Mouse (Mus musculus): Measurements from ENCODE around the gene Rab31.

Rab31 gene

GRCm38 (mm10) chr17:65771951-65772934, at the start of gene Rab31:
Gene Rab31, minus strand, starts transcription at chr17:65772752.
- peak; percentile 83 to 85 for DNase-seq (ENCODE audit: low spot score in 2 of 2)

GRCm38 (mm10) chr17:65820197-65820596, 47.6 kb upstream of the Rab31 start:
- DNase-seq (ENCODE audit: low spot score in 2 of 2) = no peak

GRCm38 (mm10) chr17:65813763-65814162, 41.2 kb upstream of the Rab31 start:
- DNase-seq (ENCODE audit: low spot score in 2 of 2) = no peak

DNA sequence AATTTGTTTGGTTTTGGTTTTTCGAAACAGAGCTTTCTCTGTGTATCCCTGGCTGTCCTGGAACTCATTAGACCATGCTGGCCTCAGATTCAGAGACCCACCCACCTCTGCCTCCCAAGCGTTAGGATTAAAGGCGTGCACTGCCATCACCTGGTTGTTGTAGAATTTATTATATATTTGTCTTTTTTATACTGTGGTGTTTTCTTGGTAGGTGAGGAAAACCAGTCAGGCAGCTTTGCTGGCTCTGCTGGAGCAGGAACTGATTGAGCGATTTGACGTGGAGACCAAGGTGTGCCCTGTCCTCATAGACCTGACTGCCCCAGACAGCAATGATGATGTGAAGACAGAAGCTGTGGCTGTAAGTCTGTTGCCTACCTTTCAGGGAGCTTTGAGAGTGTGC, 38.5 kb upstream of the Rab31 start:
- no peak for DNase-seq (ENCODE audit: low spot score in 2 of 2)

GRCm38 (mm10) chr17:65806416-65806815, 33.9 kb upstream of the Rab31 start:
- no peak for DNase-seq (ENCODE audit: low spot score in 2 of 2)

- DNase-seq (ENCODE audit: low spot score in 2 of 2) = no peak
Measured at GRCm38 (mm10) chr17:65805966-65806365, 33.4 kb upstream of the Rab31 start.

DNA sequence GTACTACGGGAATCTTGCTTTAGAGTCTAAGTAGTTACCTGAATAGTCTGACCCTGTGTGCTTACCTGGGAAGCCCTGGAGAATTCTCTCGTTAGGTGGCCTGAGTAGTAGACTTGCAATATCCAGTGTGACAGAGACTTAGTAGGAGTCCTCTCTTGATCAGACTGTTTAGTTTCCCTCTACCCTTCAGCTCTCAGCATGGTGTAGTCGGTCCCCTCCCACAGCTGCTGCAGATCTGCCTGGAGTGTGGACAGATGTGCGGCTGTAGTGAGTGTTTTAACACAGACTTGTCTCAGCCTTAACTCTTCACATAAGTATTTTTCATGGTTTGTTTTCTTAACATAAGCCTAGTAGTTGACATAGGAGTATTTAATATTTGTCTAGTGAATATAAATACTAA, 29.5 kb upstream of the Rab31 start:
- no peak for DNase-seq (ENCODE audit: low spot score in 2 of 2)

DNA sequence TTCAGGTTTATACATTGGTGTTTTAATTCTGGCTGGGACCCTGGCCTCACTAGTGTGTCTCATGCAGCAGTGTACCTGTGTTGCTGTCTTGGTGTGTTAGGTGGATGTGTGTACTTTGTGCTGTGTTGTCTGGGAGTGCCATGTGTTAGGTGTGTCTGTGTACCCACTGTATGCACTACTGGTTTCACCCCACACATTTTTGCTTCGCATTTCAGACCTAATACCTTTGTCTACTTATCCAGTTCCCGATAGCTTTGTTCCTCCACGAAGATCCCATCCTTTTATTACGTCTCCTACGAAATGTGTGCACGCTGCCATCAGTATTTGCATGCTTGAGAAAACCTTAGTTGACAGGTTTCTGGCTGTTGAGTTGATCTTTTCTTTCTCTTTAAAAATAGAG, 27.9 kb upstream of the Rab31 start:
- no peak for DNase-seq (ENCODE audit: low spot score in 2 of 2)

DNA sequence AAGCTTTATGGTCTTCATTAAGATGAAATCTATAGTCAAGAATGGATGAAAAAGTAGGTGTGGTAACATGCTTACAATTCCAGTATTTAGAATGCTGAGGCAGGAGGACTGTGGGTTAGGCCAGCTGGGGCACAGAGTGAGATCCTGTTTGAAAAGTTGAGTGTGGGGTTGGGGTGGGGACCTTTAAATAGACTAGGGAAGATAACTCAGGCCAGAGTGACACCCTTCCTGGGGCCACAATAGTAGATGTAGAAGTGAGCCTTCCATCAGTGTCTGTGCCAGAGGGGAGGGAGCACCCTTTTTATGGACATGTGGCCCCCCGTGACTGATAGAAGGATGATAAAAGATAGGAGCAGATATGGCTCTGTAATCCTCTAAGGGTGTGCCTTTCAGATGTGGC, 26.8 kb upstream of the Rab31 start:
- DNase-seq (ENCODE audit: low spot score in 2 of 2) = no peak

- no peak for DNase-seq (ENCODE audit: low spot score in 2 of 2)
Measured at GRCm38 (mm10) chr17:65798446-65798845, 25.9 kb upstream of the Rab31 start.

- no peak for DNase-seq (ENCODE audit: low spot score in 2 of 2)
Measured at GRCm38 (mm10) chr17:65796056-65796455, 23.5 kb upstream of the Rab31 start.

GRCm38 (mm10) chr17:65794096-65794850, 21.7 kb upstream of the Rab31 start:
- no peak for DNase-seq (ENCODE audit: low spot score in 2 of 2)

DNA sequence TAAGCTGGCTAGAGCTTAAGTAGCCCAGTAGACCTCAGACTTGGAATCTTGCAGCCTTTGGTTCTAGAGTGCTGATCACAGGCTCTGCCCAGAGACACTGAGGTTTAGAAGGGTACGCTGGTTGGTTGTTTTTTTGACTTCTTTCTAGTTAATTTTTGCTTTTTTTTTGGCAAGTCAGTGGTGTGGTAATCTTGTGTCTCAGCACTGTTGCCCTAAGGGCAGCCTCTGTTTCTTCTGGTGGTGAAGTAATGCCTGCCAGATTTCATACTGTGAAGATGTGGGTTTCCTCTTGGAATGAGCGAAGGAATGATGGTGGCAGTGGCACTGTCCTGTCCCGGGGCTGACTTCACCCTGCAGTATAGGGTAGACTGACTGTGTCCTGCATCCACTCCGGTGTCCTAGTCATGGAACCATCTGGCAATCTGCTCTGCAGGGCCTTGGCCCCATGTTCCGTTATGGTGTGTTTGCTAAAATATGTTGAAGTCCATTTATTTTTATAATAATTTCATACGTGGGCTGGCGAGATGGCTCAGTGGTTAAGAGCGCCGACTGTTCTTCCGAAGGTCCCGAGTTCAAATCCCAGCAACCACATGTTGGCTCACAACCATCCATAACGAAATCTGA, 20.9 kb upstream of the Rab31 start:
- DNase-seq (ENCODE audit: low spot score in 2 of 2) = no peak

- no peak for DNase-seq (ENCODE audit: low spot score in 2 of 2)
Measured at GRCm38 (mm10) chr17:65791161-65791560, 18.6 kb upstream of the Rab31 start.

- no peak for DNase-seq (ENCODE audit: low spot score in 2 of 2)
Measured at GRCm38 (mm10) chr17:65789576-65789975, 17.0 kb upstream of the Rab31 start.

DNA sequence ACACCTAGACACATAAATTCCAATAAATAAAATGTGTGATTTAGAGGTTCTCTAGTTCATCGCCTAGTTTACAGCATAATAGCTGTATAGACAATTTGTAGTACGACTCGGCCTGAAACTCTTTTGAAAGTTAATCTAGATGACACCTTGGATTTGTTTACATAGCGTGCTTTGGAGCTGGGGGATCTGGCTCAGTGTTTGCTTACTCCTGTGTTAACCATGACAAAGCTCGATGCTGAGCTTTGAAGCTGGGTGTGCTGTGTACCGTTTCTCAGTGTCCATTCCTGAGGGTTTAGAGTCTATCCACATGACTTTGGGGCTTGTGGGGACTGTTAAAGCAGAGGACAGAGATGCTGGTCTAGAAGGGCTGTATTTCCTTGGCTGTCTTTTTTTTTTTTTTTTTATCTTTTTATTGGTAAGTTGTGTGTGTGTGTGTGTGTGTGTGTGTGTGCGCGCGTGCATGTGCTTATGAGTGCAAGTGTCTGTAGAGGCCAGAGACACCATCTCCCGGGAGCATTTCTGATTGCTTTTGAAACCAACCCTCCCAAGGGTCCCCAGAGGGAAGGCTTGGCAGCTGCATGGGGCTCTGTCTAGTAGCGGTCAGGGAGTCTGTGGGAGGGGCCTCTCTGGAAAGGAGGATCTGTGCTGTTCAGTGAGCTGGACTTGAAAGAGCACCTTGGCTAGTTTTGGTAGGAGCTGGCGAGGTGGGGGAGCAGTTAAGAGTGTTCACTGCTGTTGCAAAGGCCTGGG, 16.2 kb upstream of the Rab31 start:
- DNase-seq (ENCODE audit: low spot score in 2 of 2) = no peak

- DNase-seq (ENCODE audit: low spot score in 2 of 2) = no peak
Measured at GRCm38 (mm10) chr17:65787261-65787660, 14.7 kb upstream of the Rab31 start.

DNA sequence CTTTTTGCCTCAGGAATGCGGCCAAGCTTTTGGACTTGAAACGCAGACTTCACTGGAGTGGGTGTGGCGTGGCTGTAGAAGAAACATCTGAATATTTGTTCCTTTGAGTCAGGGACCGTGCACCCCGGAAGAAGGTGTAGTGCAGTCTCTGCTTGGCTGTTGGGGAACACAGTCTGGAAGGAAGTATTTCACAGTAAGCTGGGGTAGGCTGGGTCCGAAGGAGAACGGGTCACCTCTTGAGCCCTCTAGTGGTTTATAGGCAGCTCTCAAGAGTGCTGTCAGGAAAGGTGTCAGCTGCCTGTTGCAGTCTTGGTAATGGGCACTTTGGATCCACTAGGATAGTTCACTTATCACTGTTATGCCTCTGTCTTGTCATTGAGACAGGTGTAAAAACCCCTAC, 13.7 kb upstream of the Rab31 start:
- DNase-seq (ENCODE audit: low spot score in 2 of 2) = no peak

DNA sequence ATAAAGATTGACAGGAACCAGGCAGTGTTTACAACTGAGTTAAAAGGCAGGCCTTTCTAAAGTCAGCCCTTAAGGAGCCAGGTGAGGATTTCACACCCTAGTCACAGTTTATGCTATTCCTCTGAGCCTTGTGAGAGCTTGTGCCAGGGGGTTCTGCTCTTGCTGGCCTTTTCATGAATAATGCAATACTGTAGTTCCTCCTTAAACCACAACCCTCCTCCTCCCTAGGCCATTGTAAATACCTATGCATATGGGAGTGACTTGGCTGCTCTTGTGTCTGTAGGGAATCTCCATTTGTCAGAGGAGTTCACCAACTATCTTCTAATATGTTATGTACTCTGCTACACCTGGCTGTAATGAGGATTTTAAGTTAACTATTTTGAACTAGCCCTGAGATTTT, 13.2 kb upstream of the Rab31 start:
- no peak for DNase-seq (ENCODE audit: low spot score in 2 of 2)

DNA sequence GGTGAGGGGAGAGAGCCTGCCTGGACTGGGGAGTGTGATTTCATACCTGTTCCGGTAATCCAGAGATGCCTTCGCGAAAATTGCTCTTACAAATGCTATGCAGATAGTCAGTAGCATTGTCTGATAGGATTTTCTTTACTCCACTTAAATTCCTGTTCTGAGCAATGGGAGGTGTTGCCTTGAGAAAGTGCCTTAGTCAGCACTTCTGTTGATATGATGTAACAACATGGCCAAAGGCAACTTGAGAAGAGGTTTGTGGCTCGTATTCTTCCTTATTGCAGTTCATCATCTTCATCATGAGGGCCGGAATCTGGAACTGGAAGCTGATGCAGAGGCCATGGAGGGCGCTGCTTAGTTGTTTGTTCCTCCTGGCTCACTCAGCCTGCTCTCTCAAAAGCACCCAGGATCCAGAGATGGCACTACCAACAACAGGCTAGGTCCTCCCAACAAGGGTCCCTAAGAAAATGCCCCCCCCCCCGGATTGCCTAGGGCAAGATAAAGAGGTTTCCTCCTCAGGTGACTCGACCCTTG, 12.1 kb upstream of the Rab31 start:
- no peak for DNase-seq (ENCODE audit: low spot score in 2 of 2)

Measured in frontal cortex, postnatal 36 days (tissue).